Mouse (Mus musculus): ENCODE data around the gene Tmem39b.
A peak's percentile ranks its signal among the peaks of the same experiment; 100 is the strongest.
"Not testable (repeated sequence)": the region's sequence is repeated elsewhere in the genome, so short reads cannot be mapped to it uniquely, and the experiment has no call there.

The Tmem39b gene

GRCm38 (mm10) chr4:129696158-129696985 lies at the start of gene Tmem39b:
Gene Tmem39b, minus strand, starts transcription at chr4:129696838.
- peak; percentile 72 for DNase-seq (ENCODE audit: low spot score)

GRCm38 (mm10) chr4:129746106-129746505 lies 49.5 kb upstream of the Tmem39b start:
- no peak for DNase-seq (ENCODE audit: low spot score)

- no peak for DNase-seq (ENCODE audit: low spot score)
Measured at GRCm38 (mm10) chr4:129743494-129743893, 46.9 kb upstream of the Tmem39b start.

GRCm38 (mm10) chr4:129743010-129743390 lies 46.4 kb upstream of the Tmem39b start:
- DNase-seq (ENCODE audit: low spot score): no peak

GRCm38 (mm10) chr4:129742232-129743009 lies 45.8 kb upstream of the Tmem39b start, which contains the start of gene Khdrbs1:
Gene Khdrbs1, minus strand, starts transcription at chr4:129742303.
- DNase-seq (ENCODE audit: low spot score): peak; percentile 90

GRCm38 (mm10) chr4:129741974-129742231 lies 45.3 kb upstream of the Tmem39b start:
- no peak for DNase-seq (ENCODE audit: low spot score)

- DNase-seq (ENCODE audit: low spot score): peak; percentile 47
Measured at GRCm38 (mm10) chr4:129741251-129741973, 44.8 kb upstream of the Tmem39b start.

- DNase-seq (ENCODE audit: low spot score): no peak
Measured at GRCm38 (mm10) chr4:129739111-129739645, 42.5 kb upstream of the Tmem39b start.

GRCm38 (mm10) chr4:129736173-129736572 lies 39.5 kb upstream of the Tmem39b start:
- no peak for DNase-seq (ENCODE audit: low spot score)

GRCm38 (mm10) chr4:129735485-129735884 lies 38.8 kb upstream of the Tmem39b start:
- not testable (repeated sequence) for DNase-seq (ENCODE audit: low spot score)

- no peak for DNase-seq (ENCODE audit: low spot score)
Measured at GRCm38 (mm10) chr4:129731423-129731822, 34.8 kb upstream of the Tmem39b start.

GRCm38 (mm10) chr4:129716310-129716709 lies 19.7 kb upstream of the Tmem39b start:
- no peak for DNase-seq (ENCODE audit: low spot score)

GRCm38 (mm10) chr4:129709486-129710129 lies 13.0 kb upstream of the Tmem39b start:
- DNase-seq (ENCODE audit: low spot score): no peak

- DNase-seq (ENCODE audit: low spot score): no peak
Measured at GRCm38 (mm10) chr4:129706750-129707149, 10.1 kb upstream of the Tmem39b start.

GRCm38 (mm10) chr4:129702454-129702853 lies 5.8 kb upstream of the Tmem39b start:
- DNase-seq (ENCODE audit: low spot score): no peak

- peak; percentile 73 for DNase-seq (ENCODE audit: low spot score)
Measured at GRCm38 (mm10) chr4:129701503-129702377, 5.1 kb upstream of the Tmem39b start.

GRCm38 (mm10) chr4:129700661-129701060 lies 4.0 kb upstream of the Tmem39b start:
- DNase-seq (ENCODE audit: low spot score): not testable (repeated sequence)

GRCm38 (mm10) chr4:129700216-129700615 lies 3.6 kb upstream of the Tmem39b start:
- DNase-seq (ENCODE audit: low spot score): no peak

- no peak for DNase-seq (ENCODE audit: low spot score)
Measured at GRCm38 (mm10) chr4:129697191-129697590, 553 bp upstream of the Tmem39b start.

- DNase-seq (ENCODE audit: low spot score): no peak
Measured at GRCm38 (mm10) chr4:129695815-129696157, 852 bp downstream of the Tmem39b start.

GRCm38 (mm10) chr4:129684531-129684930 lies 12.1 kb downstream of the Tmem39b start:
- no peak for DNase-seq (ENCODE audit: low spot score)
